Mouse (Mus musculus) neutrophil, adult 5-6 weeks (primary cell): ENCODE measurements around the gene Arsg. TPM values are rescaled to one million over a fixed set of nuclear protein-coding genes. Genes with fewer than 3 reads are reported as not detected.

ENCODE experiments used
- ATAC-seq: fragments of 151-379, 151-347 bp; 2 replicates; pipeline ENCODE4 v1.8.0; 2017; ENCODE audit warnings: mild to moderate bottlenecking, moderate TSS enrichment; ENCODE audit not compliant: insufficient number of reproducible peaks, poor library complexity, low FRiP score, severe bottlenecking; ENCODE audit errors: extremely low read depth
- total RNA-seq: library from RNA; stranded (forward); fragments of 200-1000 nt; gene quantifications from 2 replicates; pipeline ENCODE4 v1.2.3, GENCODE M21; 2017

Gene Arsg
- 21.5 and 24.6 TPM in 2 replicates for total RNA-seq

- ATAC-seq: peak; percentile 81
Observed at GRCm38 (mm10) chr11:109473171-109474085, at the start of gene Arsg, which contains the start of gene Slc16a6. TSS of gene Arsg (plus strand) at chr11:109473374. TSS of gene Slc16a6 (minus strand) at chr11:109473598.

- ATAC-seq: peak; percentile 80
Observed at GRCm38 (mm10) chr11:109425392-109426271, 47.5 kb upstream of the Arsg start, which contains the start of gene Amz2. TSS of gene Amz2 (plus strand) at chr11:109425946.

- no peak for ATAC-seq
Observed at GRCm38 (mm10) chr11:109426272-109426586, 46.9 kb upstream of the Arsg start.

GRCm38 (mm10) chr11:109427353-109427752 lies 45.8 kb upstream of the Arsg start:
- no peak for ATAC-seq

- ATAC-seq: peak; percentile 6; the same call in 1 of the 2 replicates
Observed at GRCm38 (mm10) chr11:109434233-109434798, 38.9 kb upstream of the Arsg start.

- ATAC-seq: no peak
Observed at GRCm38 (mm10) chr11:109436889-109437288, 36.3 kb upstream of the Arsg start.

- ATAC-seq: no peak
Observed at GRCm38 (mm10) chr11:109439209-109439608, 34.0 kb upstream of the Arsg start.

- peak; percentile 74 for ATAC-seq
Observed at GRCm38 (mm10) chr11:109439829-109440340, 33.3 kb upstream of the Arsg start.

GRCm38 (mm10) chr11:109440641-109441040 lies 32.5 kb upstream of the Arsg start:
- no peak for ATAC-seq

- ATAC-seq: peak; percentile 61
Observed at GRCm38 (mm10) chr11:109441119-109441518, 32.1 kb upstream of the Arsg start.

GRCm38 (mm10) chr11:109442166-109442730 lies 30.9 kb upstream of the Arsg start:
- ATAC-seq: no peak

- ATAC-seq: no peak
Observed at GRCm38 (mm10) chr11:109443468-109444263, 29.5 kb upstream of the Arsg start.

GRCm38 (mm10) chr11:109444600-109444999 lies 28.6 kb upstream of the Arsg start:
- ATAC-seq: no peak

- peak; percentile 77 for ATAC-seq
Observed at GRCm38 (mm10) chr11:109445438-109446035, 27.6 kb upstream of the Arsg start.

GRCm38 (mm10) chr11:109451169-109451568 lies 22.0 kb upstream of the Arsg start:
- ATAC-seq: no peak

GRCm38 (mm10) chr11:109456261-109456660 lies 16.9 kb upstream of the Arsg start:
- no peak for ATAC-seq

- no peak for ATAC-seq
Observed at GRCm38 (mm10) chr11:109458165-109458564, 15.0 kb upstream of the Arsg start.

GRCm38 (mm10) chr11:109460586-109460985 lies 12.6 kb upstream of the Arsg start:
- no peak for ATAC-seq
